8 mouse cellular contexts compared by ENCODE assay signal in the genomic region with DNA sequence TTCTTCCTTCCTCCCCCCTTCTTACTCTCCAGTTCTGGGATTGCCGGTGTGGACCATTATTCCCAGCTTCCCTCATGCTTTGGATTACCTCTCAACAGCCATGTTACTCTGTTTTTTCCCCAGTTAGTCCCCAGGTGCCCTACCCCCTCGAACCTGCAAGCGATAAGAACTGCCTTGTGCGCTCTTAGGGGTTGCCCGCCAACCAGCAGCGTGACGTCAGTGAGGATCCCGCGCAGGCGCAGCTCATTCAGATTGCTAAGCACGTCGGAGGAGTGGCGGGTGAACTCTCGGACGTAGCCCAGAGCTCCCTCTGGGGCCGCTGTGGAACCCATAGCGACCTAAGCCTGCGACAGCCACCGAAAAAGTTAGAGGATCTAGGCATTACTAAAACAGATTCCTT. TPM values are rescaled to one million over a fixed set of nuclear protein-coding genes. Genes with fewer than 3 reads are reported as not detected.
DNase-seq lines count a peak whose midpoint lies in the region; ATAC-seq lines count a peak whose summit lies in the region.

No protein-coding gene starts in this region.

- H3K27ac ChIP-seq in forebrain, embryonic 16.5 days (ENCODE audit: low read length): no peak overlapping the region
- no peak overlapping the region for H3K27ac ChIP-seq in hindbrain, embryonic 11.5 days (ENCODE audit: low read depth, low read length)

- H3K9ac ChIP-seq in forebrain, embryonic 16.5 days (replicated peaks; ENCODE audit: low read depth, low read length): peak overlapping the region; percentile 14; the same call in 1 of the 2 replicates
- H3K9ac ChIP-seq in hindbrain, embryonic 11.5 days (ENCODE audit: low read depth, low read length): no peak overlapping the region; the same call in 1 of the 2 replicates

- intact Hi-C loops in left cerebral cortex, postnatal 14 days (cut with DNase I): no loop called here

- H3K4me3 ChIP-seq in forebrain, embryonic 16.5 days (replicated peaks; ENCODE audit: low read length): peak overlapping the region; percentile 34
- H3K4me3 ChIP-seq in hindbrain, embryonic 11.5 days (ENCODE audit: low read depth, low read length): peak overlapping the region; percentile 17
- peak overlapping the region; percentile 89 for H3K4me3 ChIP-seq in megakaryocyte, embryonic 14.5 days (replicated peaks)

- H3K4me1 ChIP-seq in forebrain, embryonic 16.5 days (replicated peaks; ENCODE audit: control insufficient read depth, insufficient read depth, low read length): peaks cover 41% of the 10 kb centered on the region
- H3K4me1 ChIP-seq in hindbrain, embryonic 11.5 days (replicated peaks; ENCODE audit: control insufficient read depth, insufficient read depth, low read length): peaks cover 4% of the 10 kb centered on the region; the same call in 1 of the 2 replicates
- peaks cover 81% of the 10 kb centered on the region for H3K4me1 ChIP-seq in megakaryocyte, embryonic 14.5 days

- DNase-seq in adrenal gland, adult (ENCODE audit: inconsistent age in 2 of 2, low spot score in 1 of 2): peak; percentile 88 to 94
- DNase-seq in cerebellum, adult 8-10 months: peak; percentile 84
- DNase-seq in hindbrain, embryonic 11.5 days (ENCODE audit: low spot score): peak; percentile 86
- DNase-seq in left cerebral cortex, postnatal 14 days (ENCODE audit: low spot score in 2 of 2): peak; percentile 82 to 84
- DNase-seq in right cerebral cortex, postnatal 25 days: peak; percentile 79
- DNase-seq in adipocyte (ENCODE audit: low spot score): no peak

- H3K36me3 ChIP-seq in forebrain, embryonic 16.5 days (ENCODE audit: control insufficient read depth, insufficient read depth): no peaks in the 10 kb centered on the region
- no peaks in the 10 kb centered on the region for H3K36me3 ChIP-seq in hindbrain, embryonic 11.5 days (ENCODE audit: control insufficient read depth, insufficient read depth, low read length)
- H3K36me3 ChIP-seq in megakaryocyte, embryonic 14.5 days (replicated peaks; ENCODE audit: low read length): no peaks in the 10 kb centered on the region

- peak overlapping the region; percentile 53 for H3K4me2 ChIP-seq in forebrain, embryonic 16.5 days (ENCODE audit: low read length)
- H3K4me2 ChIP-seq in hindbrain, embryonic 11.5 days (replicated peaks; ENCODE audit: low read depth, low read length): peak overlapping the region; percentile 25

- under 1% methylated on average over 19 of the region's 19 CpGs for WGBS in forebrain, embryonic 16.5 days
- 1% methylated on average over 19 of the region's 19 CpGs for WGBS in hindbrain, embryonic 11.5 days

- H3K9me3 ChIP-seq in forebrain, embryonic 16.5 days (ENCODE audit: control insufficient read depth, low read length): no peaks in the 10 kb centered on the region
- H3K9me3 ChIP-seq in hindbrain, embryonic 11.5 days (ENCODE audit: control insufficient read depth, low read length): no peaks in the 10 kb centered on the region
- H3K9me3 ChIP-seq in megakaryocyte, embryonic 14.5 days: no peaks in the 10 kb centered on the region

- ATAC-seq in forebrain, embryonic 16.5 days: peak; percentile 47
- ATAC-seq in hindbrain, embryonic 11.5 days (ENCODE audit: low FRiP score): peak; percentile 57

- peaks cover 28% of the 10 kb centered on the region for H3K27me3 ChIP-seq in forebrain, embryonic 16.5 days (replicated peaks; ENCODE audit: control insufficient read depth, insufficient read depth, low read length)
- peaks cover 51% of the 10 kb centered on the region for H3K27me3 ChIP-seq in hindbrain, embryonic 11.5 days (ENCODE audit: control insufficient read depth, insufficient read depth, low read length)
- peaks cover 28% of the 10 kb centered on the region for H3K27me3 ChIP-seq in megakaryocyte, embryonic 14.5 days (replicated peaks)

RNA-seq across cellular contexts. Expression of gene Bcl6b, which starts 0.8 kb away (rescaled TPM):
- 6.9 and 8.1 TPM in 2 replicates for polyA plus RNA-seq in forebrain, embryonic 16.5 days (2015; fragmentation: Nextera tagmentation; extraction: Ambion mirVana)
- polyA plus RNA-seq in hindbrain, embryonic 11.5 days (2014; fragmentation: Nextera tagmentation; extraction: Ambion mirVana): 5.0 and 5.9 TPM in 2 replicates
- 1 to 10 TPM; 5.1 to 5.3 TPM for total RNA-seq in left cerebral cortex, postnatal 14 days (2021)
- polyA plus RNA-seq in megakaryocyte, embryonic 14.5 days (2012; ENCODE audit: insufficient read depth, low replicate concordance): not detected in 2 replicates

RNA-seq across cellular contexts. Expression of gene Slc16a13, which starts 8.0 kb away (rescaled TPM):
- 13.2 and 14.8 TPM in 2 replicates for polyA plus RNA-seq in forebrain, embryonic 16.5 days (2015; fragmentation: Nextera tagmentation; extraction: Ambion mirVana)
- polyA plus RNA-seq in hindbrain, embryonic 11.5 days (2014; fragmentation: Nextera tagmentation; extraction: Ambion mirVana): 10.9 and 14.3 TPM in 2 replicates
- total RNA-seq in left cerebral cortex, postnatal 14 days (2021): 10 to 100 TPM in 1 of 2 experiments, 1 to 10 TPM in 1; 8.3 to 10.4 TPM
- polyA plus RNA-seq in megakaryocyte, embryonic 14.5 days (2012; ENCODE audit: insufficient read depth, low replicate concordance): 5.3 and 8.1 TPM in 2 replicates

RNA-seq across cellular contexts. Expression of gene 0610010K14Rik, which starts 8.9 kb away (rescaled TPM):
- 174 and 180 TPM in 2 replicates for polyA plus RNA-seq in forebrain, embryonic 16.5 days (2015; fragmentation: Nextera tagmentation; extraction: Ambion mirVana)
- polyA plus RNA-seq in hindbrain, embryonic 11.5 days (2014; fragmentation: Nextera tagmentation; extraction: Ambion mirVana): 229 and 230 TPM in 2 replicates
- total RNA-seq in left cerebral cortex, postnatal 14 days (2021): 10 to 100 TPM; 41.3 to 54.2 TPM
- 169 and 210 TPM in 2 replicates for polyA plus RNA-seq in megakaryocyte, embryonic 14.5 days (2012; ENCODE audit: insufficient read depth, low replicate concordance)

RNA-seq across cellular contexts. Expression of gene Gm21988, which starts 10.8 kb away (rescaled TPM):
- polyA plus RNA-seq in forebrain, embryonic 16.5 days (2015; fragmentation: Nextera tagmentation; extraction: Ambion mirVana): 13.2 and 14.6 TPM in 2 replicates
- 10.2 and 11.6 TPM in 2 replicates for polyA plus RNA-seq in hindbrain, embryonic 11.5 days (2014; fragmentation: Nextera tagmentation; extraction: Ambion mirVana)
- total RNA-seq in left cerebral cortex, postnatal 14 days (2021): 1 to 10 TPM; 5.9 to 7.3 TPM
- 25.7 and 41.9 TPM in 2 replicates for polyA plus RNA-seq in megakaryocyte, embryonic 14.5 days (2012; ENCODE audit: insufficient read depth, low replicate concordance)

RNA-seq across cellular contexts. Expression of gene Rnasek, which starts 10.8 kb away (rescaled TPM):
- 287 and 291 TPM in 2 replicates for polyA plus RNA-seq in forebrain, embryonic 16.5 days (2015; fragmentation: Nextera tagmentation; extraction: Ambion mirVana)
- polyA plus RNA-seq in hindbrain, embryonic 11.5 days (2014; fragmentation: Nextera tagmentation; extraction: Ambion mirVana): 146 and 147 TPM in 2 replicates
- 100 to 1,000 TPM; 291 TPM for total RNA-seq in left cerebral cortex, postnatal 14 days (2021)
- 869 and 1,064 TPM in 2 replicates for polyA plus RNA-seq in megakaryocyte, embryonic 14.5 days (2012; ENCODE audit: insufficient read depth, low replicate concordance)

Comparison
In these comparisons a context has a peak if more than half of its experiments do, and no peak if none do; other contexts are left out.
1. H3K4me3 ChIP-seq: peak in every context shown above with its lines; median percentile 89 in megakaryocyte, embryonic 14.5 days; 34 in forebrain, embryonic 16.5 days; 17 in hindbrain, embryonic 11.5 days.